Mouse (Mus musculus) testis, adult 2 months (tissue): ENCODE measurements at regions not wholly inside any gene's neighbourhood (a gene's known extent, or its start where the extent isn't known, plus 50 kb on each side); places are given as distances from the start of the nearest gene placed in this dataset.

Source experiments
- H3K27ac ChIP-seq: fragments of 200-500 bp; 2 replicates; pipeline ENCODE4 v1.5.1; 2012; ENCODE audit warnings: low read depth, low read length; ENCODE audit not compliant: control insufficient read depth, insufficient read depth
- H3K27me3 ChIP-seq: fragments of 200-500 bp; 2 replicates; pipeline ENCODE4 v1.6.1; 2012; ENCODE audit warnings: mild to moderate bottlenecking, low read length, moderate library complexity; ENCODE audit not compliant: control insufficient read depth, insufficient read depth
- H3K36me3 ChIP-seq: fragments of 200-500 bp; 2 replicates; pipeline ENCODE4 v1.6.1; 2012; ENCODE audit warnings: mild to moderate bottlenecking, low read length; ENCODE audit not compliant: control insufficient read depth, insufficient read depth
- H3K4me1 ChIP-seq: fragments of 200-500 bp; 2 replicates; pipeline ENCODE4 v1.6.1; 2012; ENCODE audit warnings: low read length; ENCODE audit not compliant: control insufficient read depth, insufficient read depth
- H3K4me3 ChIP-seq: fragments of 200-500 bp; 2 replicates; pipeline ENCODE4 v1.5.1; 2012; ENCODE audit warnings: low read depth, mild to moderate bottlenecking, low read length, moderate library complexity, mixed read lengths; ENCODE audit not compliant: control insufficient read depth
- CTCF ChIP-seq: fragments of 200-500 bp; IDR thresholded peaks from 2 replicates; pipeline ENCODE4 v1.5.1; 2012; ENCODE audit warnings: low read depth, mild to moderate bottlenecking, inconsistent platforms, low read length, moderate library complexity; ENCODE audit not compliant: control insufficient read depth, insufficient read depth, insufficient replicate concordance
- POLR2A ChIP-seq: fragments of 200-500 bp; IDR thresholded peaks from 2 replicates; pipeline ENCODE4 v1.6.1; 2012; ENCODE audit warnings: low read depth, mild to moderate bottlenecking, inconsistent platforms, low read length, moderate library complexity; ENCODE audit not compliant: control insufficient read depth

- Histone ChIP-seq H3K27me3 (no peaks in the 10 kb centered on the region), H3K27ac (no peak overlapping the region), H3K4me1 (no peaks in the 10 kb centered on the region), H3K36me3 (no peaks in the 10 kb centered on the region), H3K4me3 (no peak overlapping the region)
- TF ChIP-seq CTCF (no peak), POLR2A (no peak)
These were observed 107.5 kb upstream of the Zfp462 start for GRCm38 (mm10) chr4:54837326-54837725.

DNA sequence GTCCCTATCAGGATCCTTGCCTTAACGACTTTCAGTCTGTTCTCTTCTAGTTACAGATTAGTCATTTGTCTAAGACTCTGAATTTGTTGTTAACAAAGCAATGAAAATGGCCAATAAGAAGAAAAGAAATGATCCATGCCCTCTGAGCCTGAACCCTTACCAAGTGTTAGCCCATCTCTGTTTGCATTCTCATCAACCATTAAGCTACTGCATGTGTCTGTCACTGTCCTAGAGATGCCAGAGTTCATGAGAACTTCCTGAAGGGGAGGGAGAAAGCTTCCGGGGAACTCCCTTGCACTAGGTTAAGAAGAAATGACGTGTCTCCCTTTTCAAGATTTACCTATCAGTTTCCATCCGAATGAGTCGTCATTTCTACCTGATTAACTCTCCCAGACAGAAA lies 106.7 kb upstream of the Zfp462 start:
- no peak for TF ChIP-seq POLR2A
- no peak for TF ChIP-seq CTCF
- no peak overlapping the region for H3K27ac ChIP-seq
- H3K4me1 ChIP-seq: no peaks in the 10 kb centered on the region
- H3K36me3 ChIP-seq: no peaks in the 10 kb centered on the region
- no peaks in the 10 kb centered on the region for H3K27me3 ChIP-seq
- H3K4me3 ChIP-seq: no peak overlapping the region

DNA sequence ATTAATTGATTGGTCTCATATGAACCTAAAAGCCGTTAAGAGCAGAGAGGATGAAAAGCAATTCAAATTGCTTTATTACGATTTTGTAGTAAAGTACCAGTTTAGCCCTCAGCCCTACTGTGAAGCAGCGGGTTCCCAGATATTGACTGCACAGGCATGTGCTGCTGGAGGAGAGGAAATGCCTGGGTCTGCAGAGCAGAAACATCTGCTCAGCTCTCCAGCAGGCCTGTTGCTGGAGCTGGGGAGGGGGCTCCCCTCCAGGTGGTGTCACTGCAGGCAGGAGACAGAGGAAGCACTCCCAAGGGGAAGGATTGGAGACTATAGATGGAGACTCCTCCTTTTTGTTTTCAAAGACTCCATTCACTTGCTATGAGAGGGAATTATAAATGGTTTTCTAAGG lies 106.1 kb upstream of the Zfp462 start:
- TF ChIP-seq POLR2A: no peak
- TF ChIP-seq CTCF: no peak
- Histone ChIP-seq H3K4me3 (no peak overlapping the region), H3K4me1 (no peaks in the 10 kb centered on the region), H3K27me3 (no peaks in the 10 kb centered on the region), H3K36me3 (no peaks in the 10 kb centered on the region), H3K27ac (no peak overlapping the region)

DNA sequence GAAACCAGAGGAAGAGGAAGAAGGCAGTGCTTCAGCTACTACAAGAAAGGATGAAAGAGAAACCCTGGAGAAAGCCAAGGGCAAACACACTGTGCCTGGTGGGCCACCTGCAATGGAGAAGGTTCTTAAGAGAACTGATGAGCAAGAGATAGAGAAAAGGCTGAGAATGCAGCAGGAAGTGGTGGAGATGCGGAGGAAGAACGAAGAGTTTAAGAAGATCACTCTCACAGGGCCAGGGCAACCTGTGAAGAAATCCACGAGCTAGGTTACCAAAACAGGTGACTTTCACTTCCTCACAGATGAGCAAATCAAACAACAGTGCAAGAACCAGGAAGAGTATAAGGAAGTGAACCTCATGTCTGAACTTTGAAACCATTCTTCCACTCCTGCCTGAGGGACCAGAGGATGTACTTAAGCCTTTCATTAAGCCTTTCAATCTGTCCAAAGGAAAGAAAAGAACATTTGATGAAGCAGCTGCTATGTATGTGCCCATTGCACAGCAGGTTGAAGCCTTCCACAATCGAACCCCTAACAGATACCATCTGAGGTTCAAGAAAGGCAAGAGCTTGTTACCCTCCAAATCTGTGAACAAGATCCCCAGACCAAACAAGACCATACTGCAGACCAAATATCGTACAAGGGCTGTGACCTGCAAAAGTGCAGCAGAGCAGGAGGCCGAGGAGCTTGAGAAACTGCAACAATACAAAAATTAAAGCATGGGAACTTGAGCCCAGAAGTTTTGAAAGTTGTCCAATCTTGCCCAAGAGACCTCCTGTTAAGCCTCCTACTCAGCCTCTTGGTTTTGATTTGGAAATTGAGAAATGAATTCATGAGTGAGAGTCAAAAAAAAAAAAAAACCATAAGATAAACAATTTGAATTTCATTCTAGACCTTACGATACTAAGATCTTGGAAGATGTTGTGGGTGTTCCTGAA lies 91.6 kb upstream of the Zfp462 start:
- Histone ChIP-seq H3K27me3 (no peaks in the 10 kb centered on the region), H3K4me1 (no peaks in the 10 kb centered on the region), H3K36me3 (no peaks in the 10 kb centered on the region), H3K4me3 (no peak overlapping the region), H3K27ac (no peak overlapping the region)
- TF ChIP-seq CTCF (no peak), POLR2A (no peak)

- Histone ChIP-seq H3K4me3 (no peak overlapping the region), H3K27ac (no peak overlapping the region), H3K36me3 (no peaks in the 10 kb centered on the region), H3K27me3 (no peaks in the 10 kb centered on the region), H3K4me1 (no peaks in the 10 kb centered on the region)
- TF ChIP-seq CTCF: no peak
- no peak for TF ChIP-seq POLR2A
These were observed 86.2 kb upstream of the Zfp462 start for GRCm38 (mm10) chr4:54858604-54859003.

GRCm38 (mm10) chr4:54866062-54866461 lies 78.8 kb upstream of the Zfp462 start:
- Histone ChIP-seq H3K36me3 (no peaks in the 10 kb centered on the region), H3K27ac (no peak overlapping the region), H3K27me3 (no peaks in the 10 kb centered on the region), H3K4me3 (no peak overlapping the region), H3K4me1 (no peaks in the 10 kb centered on the region)
- TF ChIP-seq POLR2A (no peak), CTCF (no peak)

DNA sequence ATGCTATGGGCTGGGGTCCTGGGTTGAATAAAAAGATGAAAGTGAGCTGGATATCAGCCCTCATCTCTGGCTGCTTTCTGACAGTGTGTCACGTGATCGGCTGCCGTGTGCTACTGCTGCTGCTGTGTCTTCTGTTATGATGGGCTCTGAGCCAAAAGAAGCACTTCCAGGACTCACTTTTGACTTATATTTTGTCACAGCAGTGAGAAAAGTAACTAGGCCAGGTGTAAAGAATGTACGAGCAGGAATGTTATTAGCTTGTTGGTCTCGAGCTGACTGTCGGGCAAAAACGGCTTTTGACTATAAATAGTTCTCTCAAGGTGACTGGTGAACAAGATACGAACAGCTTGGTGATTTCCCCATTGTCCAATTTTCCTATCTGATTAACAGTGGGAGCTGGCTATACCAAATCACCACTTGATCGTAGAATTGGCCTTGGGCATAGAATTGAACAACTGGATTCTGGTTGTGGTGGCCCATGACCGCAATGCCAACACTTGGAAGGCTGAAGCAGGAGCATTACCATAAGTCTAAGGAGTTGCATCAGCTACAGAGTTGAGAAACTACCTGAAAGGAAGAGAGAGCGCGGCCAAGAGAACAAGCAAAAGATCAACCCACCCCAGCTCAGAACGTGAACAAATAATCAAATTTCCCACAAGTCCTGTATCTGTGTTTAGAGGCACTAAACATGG lies 70.6 kb upstream of the Zfp462 start:
- Histone ChIP-seq H3K27ac (no peak overlapping the region), H3K4me3 (no peak overlapping the region), H3K27me3 (no peaks in the 10 kb centered on the region), H3K36me3 (no peaks in the 10 kb centered on the region), H3K4me1 (no peaks in the 10 kb centered on the region)
- TF ChIP-seq POLR2A (no peak), CTCF (no peak)
